Mouse (Mus musculus): Measurements from ENCODE around the gene Rbp3.
A peak's percentile ranks its signal among the peaks of the same experiment; 100 is the strongest.

Rbp3 gene

GRCm38 (mm10) chr14:33974752-33975151, 20.9 kb downstream of the Rbp3 start:
- no peak for DNase-seq

DNA sequence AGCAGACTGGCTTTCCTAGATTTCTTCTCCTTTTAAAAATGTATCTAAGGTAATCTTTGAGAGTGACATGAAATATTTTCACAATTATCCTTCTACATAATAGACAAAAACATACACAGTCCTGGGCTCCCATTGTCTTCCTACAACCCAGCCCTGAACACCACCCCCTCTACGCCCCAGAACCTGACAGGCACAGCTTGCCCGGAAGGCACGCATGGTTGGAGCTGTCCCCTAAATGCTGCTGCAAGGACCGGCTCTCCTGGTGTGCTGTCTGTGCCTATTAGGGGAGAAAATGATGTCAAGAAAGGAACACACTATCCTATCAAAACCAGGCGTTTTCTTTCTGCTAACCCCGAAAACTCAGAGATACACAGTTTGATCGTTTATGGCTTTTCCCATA, 23.9 kb downstream of the Rbp3 start:
- DNase-seq = peak; percentile 56 to 69

DNA sequence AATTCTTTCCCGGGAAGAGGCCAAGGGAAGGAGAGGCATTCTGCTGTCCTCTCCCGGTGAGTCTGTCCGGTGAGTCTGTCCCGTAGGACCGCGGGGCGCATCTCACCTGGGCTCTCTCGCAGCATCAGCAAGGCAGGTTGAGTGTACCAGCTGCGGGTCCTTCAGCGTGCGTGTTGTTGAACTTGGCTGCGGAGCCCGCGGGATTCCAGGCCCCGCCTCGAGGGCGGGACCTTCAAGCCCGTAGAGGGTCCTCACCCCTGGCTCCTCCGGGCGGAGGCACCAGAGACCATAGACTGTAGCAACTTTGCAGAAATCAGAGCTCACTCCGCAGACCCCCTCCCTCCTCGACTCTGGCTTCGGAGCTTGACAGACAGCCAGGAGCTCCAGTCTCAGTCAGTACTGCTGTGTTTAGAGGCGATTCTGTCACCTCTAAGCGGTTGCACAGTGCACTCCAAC, 24.8 kb downstream of the Rbp3 start, which contains the start of gene Zfp488:
TSS of gene Zfp488 (minus strand) at position 161 of the 456 bp plus-strand sequence.
- peak; percentile 67 to 73 for DNase-seq

- DNase-seq = no peak
These were observed 35.4 kb downstream of the Rbp3 start for GRCm38 (mm10) chr14:33989201-33989600.

DNA sequence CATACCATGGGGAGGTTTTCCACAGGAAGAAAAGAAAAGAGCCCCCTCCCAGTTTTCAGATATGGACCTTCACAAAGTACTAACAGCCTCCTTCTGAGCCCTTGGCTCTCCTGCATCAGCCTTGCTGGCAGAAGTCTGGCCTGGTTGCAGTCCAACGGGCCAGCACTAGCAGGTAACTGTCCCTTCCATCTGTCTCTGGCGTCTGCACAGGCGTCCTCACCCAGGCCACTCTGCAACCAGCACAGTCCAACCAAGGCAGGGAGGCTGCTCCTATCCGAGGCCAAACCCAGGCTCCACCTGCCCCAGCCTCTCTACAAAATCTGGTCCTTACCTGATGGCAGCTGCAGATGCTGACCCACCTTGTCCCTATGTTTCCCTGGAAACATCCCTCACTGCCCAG, 38.2 kb downstream of the Rbp3 start:
- peak; percentile 84 to 91 for DNase-seq

GRCm38 (mm10) chr14:33993051-33993450, 39.2 kb downstream of the Rbp3 start:
- no peak for DNase-seq

DNA sequence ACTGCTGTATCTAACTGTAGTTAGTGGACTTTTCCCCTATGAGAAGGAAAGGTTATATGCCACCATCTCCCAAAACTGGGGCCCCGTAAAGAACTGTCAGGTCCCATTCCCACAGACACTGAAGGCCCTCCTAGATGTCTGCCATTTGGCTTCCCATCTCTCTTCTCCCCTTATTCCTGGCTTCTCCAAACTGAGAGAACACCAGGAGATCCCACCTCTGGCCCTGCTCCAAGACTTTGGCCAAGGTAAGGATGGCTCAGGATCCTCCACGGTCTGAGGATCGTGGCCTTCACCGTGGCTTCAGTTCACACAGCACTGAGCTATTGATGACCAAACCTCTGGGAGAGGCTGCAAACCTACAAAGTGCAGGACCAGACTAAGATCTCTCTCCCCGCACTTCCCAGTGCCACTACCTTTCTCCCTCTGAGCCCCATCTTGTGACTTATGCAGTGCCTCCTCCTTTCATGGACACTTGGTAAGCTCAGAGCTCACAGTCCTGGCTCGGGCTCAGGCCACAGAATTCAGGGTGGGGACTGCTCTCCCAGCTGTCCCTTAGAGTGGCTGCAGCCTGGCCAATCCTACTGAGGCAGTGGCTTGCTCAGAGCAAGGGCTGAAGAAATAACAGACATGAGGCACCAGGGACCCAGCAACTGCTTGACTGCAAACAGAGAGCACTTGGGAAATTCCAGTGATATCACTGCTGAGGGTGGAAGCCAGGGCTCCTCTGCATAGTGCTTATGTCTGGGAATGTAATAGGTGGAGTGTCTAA, 39.9 kb downstream of the Rbp3 start:
- no peak for DNase-seq

GRCm38 (mm10) chr14:33997427-33997826, 43.6 kb downstream of the Rbp3 start:
- DNase-seq = no peak

DNA sequence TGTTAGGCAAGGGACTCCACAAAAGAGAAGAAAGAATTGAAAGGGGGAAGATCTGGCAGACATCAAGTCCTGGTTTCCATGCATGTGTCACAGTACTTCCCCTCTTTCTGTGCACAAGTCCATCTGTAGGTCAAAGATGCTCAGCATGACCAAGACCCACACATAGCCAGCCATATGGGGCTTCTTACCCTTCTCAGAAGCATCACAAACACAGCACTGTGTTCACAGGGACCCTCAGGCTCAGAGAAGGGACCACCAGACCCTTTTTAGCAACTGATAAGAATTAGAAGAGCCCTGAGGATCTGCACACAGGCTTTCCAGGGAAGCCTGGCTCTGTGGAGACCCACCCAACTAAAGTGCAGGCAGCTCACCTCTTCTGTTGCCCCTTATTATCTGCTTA, 46.3 kb downstream of the Rbp3 start:
- DNase-seq = no peak

GRCm38 (mm10) chr14:34001445-34001844, 47.6 kb downstream of the Rbp3 start:
- no peak for DNase-seq

DNA sequence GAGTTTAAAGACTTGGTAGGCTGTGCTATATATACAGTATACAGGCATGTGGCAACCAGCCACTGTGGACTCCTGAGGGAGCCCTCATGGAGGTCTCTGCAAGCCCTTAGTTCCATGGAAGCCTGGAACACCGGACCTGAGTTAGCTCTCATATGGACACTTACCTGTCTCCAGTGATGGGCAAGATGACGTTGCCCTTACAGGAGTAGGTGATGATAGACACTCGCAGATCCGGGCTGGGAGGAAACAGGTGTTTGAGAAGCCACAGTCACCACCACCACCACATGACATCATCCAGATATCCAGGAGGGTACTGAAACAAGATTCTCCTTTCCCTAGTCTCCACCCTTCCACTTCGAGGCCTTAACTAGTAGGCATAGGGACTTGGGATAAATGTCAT, 48.6 kb downstream of the Rbp3 start:
- no peak for DNase-seq
